Mouse (Mus musculus): ENCODE data around the gene Ltb4r1.

Gene Ltb4r1

GRCm38 (mm10) chr14:55787731-55788130, 22.0 kb downstream of the Ltb4r1 start:
- no peak for DNase-seq

DNA sequence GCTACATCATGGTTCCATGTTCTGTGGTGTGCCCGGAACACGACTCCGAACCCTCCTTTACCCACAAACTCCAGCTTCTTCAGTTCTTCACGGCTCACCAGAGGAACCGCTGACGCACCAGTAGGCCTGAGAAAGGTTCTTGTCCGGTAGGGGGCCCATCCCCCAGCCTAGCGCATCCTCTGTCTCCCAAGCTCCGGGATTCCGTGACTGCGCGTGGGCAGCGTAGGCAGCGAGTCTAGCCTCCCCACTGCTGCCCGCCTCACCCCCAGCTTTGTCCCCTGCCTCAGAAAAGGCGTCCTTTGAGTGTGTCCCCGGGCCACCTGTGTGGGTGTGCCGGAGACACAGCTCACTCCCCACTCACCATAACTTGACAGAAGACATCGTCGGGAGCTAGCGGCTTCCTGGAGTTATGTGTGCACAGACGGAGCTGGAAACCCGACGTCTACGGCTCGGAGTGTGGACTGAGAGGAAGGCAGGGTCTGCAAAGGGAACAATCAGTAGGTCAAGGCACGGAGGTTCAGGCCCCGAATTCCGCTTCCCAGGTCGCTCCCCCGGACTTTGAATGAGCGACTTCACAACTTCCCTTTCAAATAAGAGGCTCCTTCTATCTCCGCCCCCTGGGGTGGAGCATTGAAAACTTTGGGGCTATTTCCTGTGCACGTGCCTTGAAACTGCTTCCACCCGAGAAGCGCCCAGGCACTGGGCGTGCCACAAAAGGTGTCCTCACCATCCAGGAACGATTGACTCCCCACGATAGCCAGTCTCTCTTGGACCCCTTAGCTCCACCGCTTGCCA, 22.7 kb downstream of the Ltb4r1 start, which contains the start of gene Ripk3:
TSS of gene Ripk3 (minus strand) at position 610 of the 795 bp plus-strand sequence.
- no peak for DNase-seq

- no peak for DNase-seq
These were observed 27.7 kb downstream of the Ltb4r1 start for GRCm38 (mm10) chr14:55793461-55793860.

DNA sequence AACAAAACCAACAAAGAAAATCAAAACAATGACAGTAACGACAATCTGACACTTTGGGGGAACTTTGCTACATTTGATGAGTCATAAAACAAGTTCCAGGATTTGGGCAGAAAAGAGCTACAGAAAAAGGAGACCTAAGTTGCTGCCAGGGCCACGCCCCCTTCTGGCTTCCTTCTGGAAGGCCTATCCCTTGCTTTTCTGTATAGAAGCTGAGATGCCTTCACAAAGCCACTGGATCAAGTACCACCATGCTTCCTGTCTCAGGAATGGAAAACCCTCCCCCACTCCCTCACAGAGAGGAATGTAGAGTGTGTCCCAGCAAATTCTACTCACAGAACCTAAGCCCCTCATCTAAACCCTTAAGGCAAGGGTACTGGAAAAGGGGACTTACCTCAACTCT, 28.2 kb downstream of the Ltb4r1 start:
- DNase-seq: no peak

DNA sequence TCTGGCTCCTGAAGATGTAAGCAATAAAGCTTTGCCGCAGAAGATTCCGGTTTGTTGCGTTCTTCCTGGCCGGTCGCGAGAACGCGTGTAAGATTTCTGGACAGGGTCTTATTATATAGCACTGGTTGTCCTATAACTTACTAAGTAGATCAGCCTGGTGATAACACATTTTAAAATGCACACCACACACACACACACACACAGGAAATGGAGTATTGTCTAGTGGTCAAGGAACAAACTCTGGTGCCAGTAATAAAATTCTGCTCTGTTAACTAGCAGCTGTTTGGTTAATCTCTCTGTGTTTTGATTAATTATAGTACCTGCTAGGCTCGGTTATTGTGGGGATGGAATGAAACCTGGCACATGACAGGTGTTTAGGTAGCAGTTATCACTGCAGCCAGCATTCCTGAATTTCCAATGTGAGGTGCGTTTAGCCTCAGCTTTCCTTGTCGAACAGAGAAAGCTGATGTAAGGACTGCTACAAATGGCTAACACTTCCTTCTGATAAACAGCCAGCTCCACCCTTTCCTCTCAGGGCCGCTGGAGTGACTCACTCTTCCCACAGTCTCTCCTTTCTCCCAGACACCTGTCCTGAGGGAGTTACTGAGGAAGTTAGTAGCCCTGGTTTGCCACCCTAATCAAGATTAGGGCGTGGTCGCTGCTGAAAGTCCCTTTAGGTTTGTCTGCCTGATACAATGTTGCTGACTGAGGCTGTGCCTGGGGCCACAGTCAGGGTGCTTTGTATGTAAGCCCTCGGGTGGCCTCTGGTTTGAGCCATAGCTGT, 29.8 kb downstream of the Ltb4r1 start:
- no peak for DNase-seq

- DNase-seq: peak; percentile 83
These were observed 49.1 kb downstream of the Ltb4r1 start for GRCm38 (mm10) chr14:55814885-55815284.

GRCm38 (mm10) chr14:55815310-55815751, 49.6 kb downstream of the Ltb4r1 start:
- peak; percentile 37 for DNase-seq
